22 mouse cellular contexts compared by ENCODE assay signal in genomic region chr8:114958437-114959107, GRCm38 (mm10).
A peak's percentile ranks its signal among the peaks of the same experiment; 100 is the strongest.
DNase-seq lines count a peak whose midpoint lies in the region; ATAC-seq lines count a peak whose summit lies in the region.
"Had no signal": no experiment of that assay in that cellular context is flagged by ENCODE, and none has a peak within 500 bp of the region (broad histone marks: within the 10 kb centered on the region; RNA-seq: fewer than 3 reads in every experiment).

No protein-coding gene starts in this region.

- H3K27me3 ChIP-seq in midbrain, embryonic 11.5 days (ENCODE audit: control insufficient read depth, insufficient read depth, low read length): no peaks in the 10 kb centered on the region
- H3K27me3 ChIP-seq in midbrain, embryonic 15.5 days (replicated peaks): no peaks in the 10 kb centered on the region
- H3K27me3 ChIP-seq: CH12.LX; heart, embryonic 13.5 days; intestine, embryonic 15.5 days had no signal

- 83% methylated on average over 16 of the region's 16 CpGs for WGBS in midbrain, embryonic 11.5 days
- 74% methylated on average over 16 of the region's 16 CpGs for WGBS in midbrain, embryonic 15.5 days

- no peak for ATAC-seq in midbrain, embryonic 11.5 days (ENCODE audit: low FRiP score)
- no peak for ATAC-seq in midbrain, embryonic 15.5 days (replicated peaks)
- ATAC-seq: intestine, embryonic 15.5 days; midbrain, embryonic 16.5 days had no signal

- intact Hi-C loops in gastrocnemius, postnatal 14 days (cut with DNase I; ENCODE audit: low total_unique reads): no loop called here

- H3K4me2 ChIP-seq in midbrain, embryonic 11.5 days: no peak overlapping the region
- no peak overlapping the region for H3K4me2 ChIP-seq in midbrain, embryonic 15.5 days
- H3K4me2 ChIP-seq: heart, embryonic 13.5 days; hindbrain, embryonic 14.5 days; intestine, embryonic 15.5 days; liver, embryonic 11.5 days had no signal

- H3K27ac ChIP-seq in midbrain, embryonic 11.5 days (ENCODE audit: low read depth, low read length): no peak overlapping the region
- no peak overlapping the region for H3K27ac ChIP-seq in midbrain, embryonic 15.5 days
- H3K27ac ChIP-seq: forebrain, embryonic 10.5 days; heart, embryonic 13.5 days; hindbrain, embryonic 14.5 days had no signal

- no peak overlapping the region for H3K9ac ChIP-seq in midbrain, embryonic 11.5 days (ENCODE audit: low read length)
- no peak overlapping the region for H3K9ac ChIP-seq in midbrain, embryonic 15.5 days
- H3K9ac ChIP-seq: heart, embryonic 13.5 days; hindbrain, embryonic 14.5 days; intestine, embryonic 15.5 days had no signal

- H3K4me1 ChIP-seq in midbrain, embryonic 11.5 days (ENCODE audit: control insufficient read depth, insufficient read depth, low read length): no peaks in the 10 kb centered on the region
- no peaks in the 10 kb centered on the region for H3K4me1 ChIP-seq in midbrain, embryonic 15.5 days
- H3K4me1 ChIP-seq: forebrain, embryonic 10.5 days; heart, embryonic 13.5 days had no signal

- H3K36me3 ChIP-seq in midbrain, embryonic 11.5 days (ENCODE audit: control insufficient read depth, insufficient read depth, low read length): no peaks in the 10 kb centered on the region
- H3K36me3 ChIP-seq in midbrain, embryonic 15.5 days (replicated peaks): no peaks in the 10 kb centered on the region
- H3K36me3 ChIP-seq: forebrain, embryonic 10.5 days; heart, embryonic 13.5 days; intestine, embryonic 15.5 days had no signal

- DNase-seq in gastrocnemius, adult 18-20 months (ENCODE audit: low spot score): peak; percentile 74
- DNase-seq in gastrocnemius, postnatal 10 days: no peak
- peak; percentile 69 for DNase-seq in midbrain, embryonic 11.5 days (ENCODE audit: low spot score, missing footprints)
- DNase-seq in gastrocnemius, postnatal 14 days: peak; percentile 26
- no peak for DNase-seq in adrenal gland, postnatal 10 days
- no peak for DNase-seq in heart, adult 9 months (ENCODE audit: low spot score in 2 of 2)
- DNase-seq: cerebellum, adult 2 months; cerebellum, postnatal 36 days; heart, adult 11 months; kidney, postnatal 25 days; lung, adult 18-20 months; lung, postnatal 14 days; right cerebral cortex, adult 18-20 months; thymus, postnatal 25 days had no signal

- no peaks in the 10 kb centered on the region for H3K9me3 ChIP-seq in midbrain, embryonic 11.5 days (ENCODE audit: control insufficient read depth, low read length)
- no peaks in the 10 kb centered on the region for H3K9me3 ChIP-seq in midbrain, embryonic 15.5 days
- H3K9me3 ChIP-seq: forebrain, embryonic 10.5 days; heart, embryonic 13.5 days; intestine, embryonic 15.5 days had no signal

- H3K4me3 ChIP-seq in midbrain, embryonic 11.5 days (ENCODE audit: low read depth, low read length): no peak overlapping the region
- H3K4me3 ChIP-seq in midbrain, embryonic 15.5 days: no peak overlapping the region
- H3K4me3 ChIP-seq: forebrain, embryonic 10.5 days; heart, embryonic 13.5 days; intestine, embryonic 15.5 days had no signal

Comparison
In these comparisons a context has a peak if more than half of its experiments do, and no peak if none do; other contexts are left out.
1. DNase-seq: peak in gastrocnemius, adult 18-20 months (single experiment), midbrain, embryonic 11.5 days (single experiment) and gastrocnemius, postnatal 14 days (single experiment); none in gastrocnemius, postnatal 10 days (single experiment), adrenal gland, postnatal 10 days (single experiment) and heart, adult 9 months (0 of 2).